Mouse (Mus musculus) mouse trophoblast stem cell (cell line): ENCODE results near the gene Dmrtc2.
"Not testable (repeated sequence)": the region's sequence is repeated elsewhere in the genome, so short reads cannot be mapped to it uniquely, and the experiment has no call there.

Experiments
- in situ Hi-C, 2 experiments: fragments of 300-500 bp; cut with MseI, MboI; formaldehyde crosslinking; loops; 2 replicates in 1 of 2; 3 replicates in 1 of 2; pipeline ENCODE4 v1.15.1; 2025

The Dmrtc2 gene

DNA sequence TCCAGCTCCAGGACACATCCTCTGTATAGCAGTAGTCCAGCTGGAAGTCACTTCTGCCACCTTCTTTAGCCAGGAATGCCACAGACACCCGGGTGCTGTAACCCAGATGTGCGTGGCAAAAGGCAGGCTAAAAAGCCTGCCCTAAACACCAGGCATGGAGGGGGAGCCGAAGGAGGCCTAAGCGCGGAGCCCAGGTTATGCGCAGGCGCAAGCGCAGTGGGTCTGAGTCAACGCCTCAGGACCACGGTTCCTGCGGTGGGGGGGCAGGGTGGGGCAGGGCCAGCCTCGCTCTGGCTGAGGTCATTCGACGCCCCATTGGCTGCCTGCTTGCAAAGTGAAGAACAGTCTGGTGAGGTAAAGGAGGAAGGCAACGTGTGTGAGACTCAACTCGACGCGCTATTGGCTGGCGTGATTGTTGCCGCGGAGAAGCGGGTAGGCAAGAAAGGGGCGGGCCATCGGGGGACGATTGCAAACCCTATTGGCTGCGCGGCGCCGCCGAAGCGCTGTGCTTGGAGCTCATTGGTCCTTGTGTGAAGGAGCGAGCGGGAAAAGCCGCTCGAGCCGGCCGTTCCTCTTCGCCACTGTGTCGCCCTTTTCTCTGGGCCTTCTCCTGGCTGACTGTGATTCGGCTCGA lies at the start of gene Dmrtc2, which contains the start of gene Lypd4:
Gene Dmrtc2 (plus strand): TSS at position 526 of the 634 bp plus-strand sequence.
Gene Lypd4 (minus strand): TSS at position 410 of the 634 bp plus-strand sequence.
- in situ Hi-C loops = no loop called here

- in situ Hi-C loops = loop anchor here in 1 of 2 experiments (10.0 kb wide), 1 partner anchor 140 kb away; no protein-coding TSS in a partner anchor
These were observed 45.4 kb upstream of the Dmrtc2 start for GRCm38 (mm10) chr7:24824452-24824851.

DNA sequence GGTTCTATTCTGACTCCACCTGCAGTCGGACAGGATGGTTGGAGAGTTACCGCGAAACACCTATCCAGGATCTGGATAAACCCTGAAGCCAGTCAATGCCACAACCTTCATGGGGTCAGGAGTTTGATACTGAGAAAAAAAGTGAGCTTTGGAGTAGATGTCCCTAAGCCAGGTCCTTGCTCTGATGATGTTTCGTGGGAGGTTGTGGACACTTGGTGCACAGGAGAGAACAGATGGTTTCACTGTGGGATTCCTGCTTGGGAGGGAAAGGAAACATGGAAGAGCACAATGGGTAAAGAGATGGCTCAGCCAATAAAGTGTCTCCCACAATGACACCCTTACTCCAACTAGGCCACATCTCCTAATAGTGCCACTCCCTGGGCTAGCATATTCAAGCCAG lies 42.7 kb upstream of the Dmrtc2 start:
- in situ Hi-C loops = loop anchor here in 1 of 2 experiments (10.0 kb wide), 1 partner anchor 138 kb away; no protein-coding TSS in a partner anchor

- in situ Hi-C loops = loop anchor here in 1 of 2 experiments (10.0 kb wide), 1 partner anchor 736 kb away; no protein-coding TSS in a partner anchor
These were observed 31.0 kb upstream of the Dmrtc2 start for GRCm38 (mm10) chr7:24838732-24839409.

- in situ Hi-C loops = loop anchor here in 1 of 2 experiments (10.0 kb wide), 1 partner anchor 735 kb away; no protein-coding TSS in a partner anchor
These were observed 30.4 kb upstream of the Dmrtc2 start for GRCm38 (mm10) chr7:24839410-24839808.

GRCm38 (mm10) chr7:24840331-24840730 lies 29.5 kb upstream of the Dmrtc2 start:
- in situ Hi-C loops = no loop called here

GRCm38 (mm10) chr7:24841009-24841408 lies 28.8 kb upstream of the Dmrtc2 start:
- in situ Hi-C loops = no loop called here

DNA sequence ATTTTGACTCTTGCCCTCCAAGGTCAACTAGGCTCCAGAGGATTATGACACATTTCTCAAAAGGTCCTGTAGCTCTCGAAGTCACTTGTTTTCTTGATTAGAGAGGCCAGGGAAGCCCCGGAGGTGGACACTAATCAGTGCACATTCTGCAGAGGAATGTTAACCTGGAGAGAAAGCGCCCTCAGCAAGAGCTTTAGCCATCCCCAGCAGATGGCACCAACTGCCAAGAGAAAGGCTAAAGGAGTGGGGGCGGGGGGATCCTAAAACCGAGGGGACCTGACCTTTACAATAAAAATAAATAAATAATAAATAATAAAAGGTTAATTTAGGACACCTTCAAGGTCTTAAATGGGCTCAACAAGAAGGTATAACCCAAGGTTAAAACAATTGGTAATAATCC lies 25.7 kb upstream of the Dmrtc2 start:
- in situ Hi-C loops = no loop called here

DNA sequence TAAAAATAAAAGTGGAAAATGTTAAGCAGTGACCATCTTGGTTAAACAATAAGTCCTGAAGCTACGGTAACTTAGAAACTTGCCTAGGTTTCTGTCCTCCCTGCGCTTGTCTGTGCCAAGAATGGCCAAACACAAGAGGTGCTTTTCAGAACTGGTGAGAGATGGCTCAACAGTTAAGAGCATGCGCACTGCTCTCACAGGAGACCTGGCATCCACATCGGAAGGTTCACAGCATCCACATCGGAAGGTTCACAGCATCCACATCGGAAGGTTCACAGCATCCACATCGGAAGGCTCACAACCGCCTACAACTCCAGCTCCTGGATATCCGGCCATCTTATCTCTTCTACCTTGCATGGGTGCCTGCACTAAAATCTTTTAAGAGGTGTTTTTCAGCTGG lies 24.7 kb upstream of the Dmrtc2 start:
- in situ Hi-C loops = no loop called here

GRCm38 (mm10) chr7:24845713-24846112 lies 24.1 kb upstream of the Dmrtc2 start:
- in situ Hi-C loops = no loop called here

GRCm38 (mm10) chr7:24846576-24846975 lies 23.3 kb upstream of the Dmrtc2 start:
- in situ Hi-C loops = not testable (repeated sequence)

DNA sequence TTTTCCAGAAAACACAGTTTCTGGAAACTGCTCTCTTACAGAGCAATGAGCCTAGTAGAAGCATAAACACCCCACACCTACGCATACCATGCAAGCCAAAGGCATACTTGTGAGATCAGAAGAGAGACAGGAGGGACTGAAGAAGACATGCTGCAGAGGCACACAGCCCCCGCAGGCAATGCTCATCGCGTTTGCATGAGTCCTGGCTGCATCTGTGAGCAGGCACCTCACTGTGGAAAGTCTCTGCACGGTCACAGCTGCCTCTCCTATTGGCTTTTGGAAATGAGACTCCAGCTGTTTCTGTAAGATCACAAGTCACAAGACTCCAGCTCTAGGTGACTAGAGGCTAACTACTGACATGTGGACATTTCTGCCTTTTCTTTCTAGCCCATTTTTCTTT lies 19.7 kb upstream of the Dmrtc2 start:
- in situ Hi-C loops = no loop called here

GRCm38 (mm10) chr7:24850899-24851303 lies 19.0 kb upstream of the Dmrtc2 start:
- in situ Hi-C loops = no loop called here

GRCm38 (mm10) chr7:24851596-24852325 lies 18.1 kb upstream of the Dmrtc2 start:
- in situ Hi-C loops = no loop called here

GRCm38 (mm10) chr7:24852557-24853232 lies 17.2 kb upstream of the Dmrtc2 start:
- in situ Hi-C loops = no loop called here

- in situ Hi-C loops = no loop called here
These were observed 16.7 kb upstream of the Dmrtc2 start for GRCm38 (mm10) chr7:24853233-24853563.

DNA sequence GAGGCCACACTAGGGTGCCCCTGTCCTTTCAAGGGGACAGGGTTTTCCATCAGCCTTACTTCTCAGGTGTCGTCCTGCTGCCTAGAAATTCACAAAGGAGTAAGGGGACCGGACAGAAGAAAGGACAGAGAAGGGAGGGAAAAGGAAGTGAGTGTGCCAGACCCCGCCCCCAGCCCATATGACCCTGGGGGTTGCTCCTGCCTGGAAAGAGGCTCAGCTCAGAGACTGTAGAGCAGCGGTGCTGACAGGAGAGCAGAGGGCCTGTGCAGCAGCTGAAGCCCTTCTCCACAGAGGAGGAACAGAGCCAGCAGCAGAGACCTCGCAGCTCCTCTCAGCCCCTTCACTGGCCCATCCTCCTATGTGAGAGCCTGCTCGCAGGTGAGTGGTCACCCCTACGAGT lies 16.2 kb upstream of the Dmrtc2 start:
- in situ Hi-C loops = no loop called here

- in situ Hi-C loops = no loop called here
These were observed 13.3 kb upstream of the Dmrtc2 start for GRCm38 (mm10) chr7:24856460-24857120.

DNA sequence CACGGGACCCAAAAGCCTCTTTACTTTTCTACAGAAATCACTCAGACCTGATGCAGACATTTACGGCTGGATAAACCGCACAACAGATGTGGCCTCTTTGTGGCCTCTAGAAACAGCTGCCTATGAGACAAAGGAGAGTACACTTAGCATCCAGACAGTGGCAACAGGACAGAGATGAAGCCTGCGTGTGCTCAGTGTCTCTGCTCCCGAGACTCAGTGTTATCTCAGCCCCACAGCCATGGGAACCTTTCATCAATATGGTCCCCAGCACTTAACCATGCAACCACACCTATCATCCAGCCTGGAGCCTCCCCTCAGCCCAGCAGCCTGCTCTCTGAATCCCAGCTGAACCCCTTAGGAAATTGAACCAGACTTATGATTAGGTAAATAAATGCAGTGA lies 10.6 kb upstream of the Dmrtc2 start:
- in situ Hi-C loops = no loop called here

DNA sequence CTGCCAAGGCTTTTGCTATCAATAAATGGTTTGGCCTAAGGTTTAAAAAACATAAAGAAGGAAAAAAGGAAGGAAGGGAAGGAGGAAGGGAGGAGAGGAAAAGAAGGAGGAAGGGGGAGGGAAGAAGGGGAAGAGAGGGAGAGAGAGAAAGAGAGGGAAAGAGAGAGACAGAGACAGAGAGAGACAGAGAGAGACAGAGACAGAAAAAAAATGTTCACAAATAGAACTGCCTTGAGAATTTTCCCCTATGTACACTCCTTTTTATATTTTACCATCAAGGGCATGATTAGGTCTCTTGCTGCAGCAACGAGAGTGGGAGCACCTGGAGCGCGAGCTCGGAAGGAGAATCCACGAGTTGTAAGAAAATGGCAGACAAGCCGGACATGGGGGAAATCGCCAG lies 7.9 kb upstream of the Dmrtc2 start, which contains the start of gene Gm9844:
Gene Gm9844 (plus strand): TSS at position 301 of the 400 bp plus-strand sequence.
- in situ Hi-C loops = no loop called here

DNA sequence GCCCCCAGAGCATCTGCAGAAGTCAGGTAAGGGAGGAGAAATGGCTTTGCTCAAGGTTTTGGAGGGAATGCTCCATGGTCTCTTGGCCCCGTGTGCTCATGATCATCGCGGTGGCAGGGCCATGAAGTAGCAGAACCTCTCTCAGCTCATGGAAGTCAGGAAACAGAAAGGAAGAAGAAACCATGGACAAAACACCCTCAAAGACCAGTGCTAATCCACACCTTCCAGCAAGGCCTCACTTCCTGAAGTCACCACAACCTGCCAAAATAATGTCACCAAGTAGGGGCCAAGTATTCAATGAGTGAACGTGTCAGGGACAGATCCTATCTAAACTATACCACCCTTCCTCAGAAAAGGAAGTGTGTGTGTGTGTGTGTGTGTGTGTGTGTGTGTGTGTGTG lies 7.0 kb upstream of the Dmrtc2 start:
- in situ Hi-C loops = no loop called here
